Mouse (Mus musculus) megakaryocyte-erythroid progenitor cell, adult 5-6 weeks (primary cell): Measurements from ENCODE around the gene Tssk4. TPM values are rescaled to one million over a fixed set of nuclear protein-coding genes. Genes with fewer than 3 reads are reported as not detected.

Experiments used
- ATAC-seq: replicated peaks from 2 replicates; pipeline ENCODE4 v1.8.0; 2016; ENCODE audit warnings: mild to moderate bottlenecking, inconsistent platforms; ENCODE audit not compliant: severe bottlenecking, poor library complexity, low FRiP score, low TSS enrichment
- total RNA-seq, 2 experiments: library from RNA; stranded (forward) in 1 of 2; stranded (reverse) in 1 of 2; fragments of 200-1000, 215-1000 nt in 1 of 2; fragments of >200 nt in 1 of 2; fragmentation: Nextera tagmentation in 1 of 2; gene quantifications; 2 replicates each; pipeline ENCODE4 v1.2.3; 2014 to 2017

Gene Tssk4
- total RNA-seq (2014; fragmentation: Nextera tagmentation): 0.87 and 0.99 TPM in 2 replicates
- 0.69 TPM in 1 of 2 replicates, not detected in the other for total RNA-seq (2017)

DNA sequence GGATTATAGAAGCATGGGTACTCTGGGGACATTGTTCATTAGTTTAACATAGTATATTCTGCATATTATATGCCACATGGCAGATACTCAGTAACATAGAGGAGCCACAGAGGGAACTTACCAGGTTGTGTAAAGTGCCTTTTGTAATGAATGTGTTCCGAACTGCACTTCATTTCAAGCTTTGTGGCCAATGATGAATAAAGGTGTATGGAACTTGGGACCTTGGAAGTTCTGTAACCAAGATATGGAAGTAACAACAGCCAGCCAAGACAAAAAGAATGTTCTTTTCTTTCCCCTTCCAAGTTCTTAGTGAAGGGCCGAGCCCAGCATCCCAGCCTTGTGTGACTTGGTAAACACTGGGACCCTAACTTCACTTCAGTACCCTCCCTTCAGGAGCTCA lies at the start of gene Tssk4:
Gene Tssk4 (plus strand): TSS at position 301 of the 400 bp plus-strand sequence.
- ATAC-seq: no peak

DNA sequence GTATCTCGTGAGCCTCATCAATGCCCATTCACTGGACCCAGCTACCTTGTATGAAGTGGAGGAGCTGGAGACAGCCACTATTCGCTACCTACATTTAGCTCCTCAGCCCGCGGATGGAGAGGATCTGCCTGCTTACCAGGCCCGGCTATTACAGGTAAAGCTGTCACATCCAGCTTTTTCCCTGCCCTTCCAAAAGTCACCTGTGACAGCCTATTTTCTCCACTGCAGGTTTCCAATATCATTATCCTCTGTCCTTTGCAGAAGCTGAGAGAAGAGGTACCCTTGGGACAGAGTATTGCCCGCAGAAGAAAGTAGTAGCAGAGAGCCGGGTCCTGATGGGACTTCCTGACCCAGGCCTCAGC lies 46.7 kb upstream of the Tssk4 start, which contains the start of gene Irf9:
Gene Irf9 (plus strand): TSS at position 301 of the 362 bp plus-strand sequence.
- ATAC-seq: no peak

DNA sequence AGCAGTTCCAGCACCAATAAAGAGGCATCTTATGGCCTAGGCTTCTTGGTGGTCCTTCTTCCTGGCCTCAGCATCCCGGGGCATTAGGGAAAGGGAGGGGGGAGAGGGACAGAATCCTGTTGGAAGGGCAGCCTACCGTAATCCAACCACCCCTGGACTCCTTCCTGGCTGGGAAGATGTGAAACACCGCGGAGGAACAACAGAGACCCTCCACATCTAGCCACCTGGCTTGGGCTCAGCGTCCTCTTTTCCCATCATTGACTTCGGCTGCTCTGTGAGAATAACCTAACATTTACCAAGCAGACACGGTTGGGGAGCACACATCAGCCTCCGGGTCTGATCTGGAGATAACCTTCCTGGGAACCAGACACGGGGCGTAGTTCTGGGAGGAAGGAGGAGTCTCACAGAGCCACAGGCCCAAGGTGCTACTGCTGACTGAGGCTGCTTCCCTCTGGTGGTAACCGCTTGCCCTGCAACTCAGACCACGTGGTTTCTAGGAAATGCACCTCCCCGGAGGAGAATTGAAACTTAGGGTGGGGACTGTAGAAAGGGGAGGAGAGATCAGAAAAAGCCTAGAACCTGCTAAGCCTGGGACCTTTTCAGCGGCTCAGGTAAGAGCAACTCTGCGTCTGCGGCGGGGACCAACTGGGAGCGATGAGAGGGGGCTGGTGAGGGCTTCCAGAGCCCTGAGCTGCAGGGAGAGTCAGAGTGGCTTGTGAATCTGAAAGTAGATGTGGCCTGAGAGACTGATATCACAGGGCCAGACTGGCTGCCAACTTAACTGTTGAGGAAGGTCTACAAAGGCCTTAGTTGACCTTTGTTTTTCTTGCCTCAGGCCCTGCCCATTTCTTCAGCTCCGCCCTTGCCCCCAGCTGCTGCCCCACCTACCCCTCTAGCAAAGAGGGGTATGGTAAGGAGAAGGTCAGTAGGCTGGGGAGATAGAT lies 46.1 kb upstream of the Tssk4 start:
- ATAC-seq: peak; percentile 90

DNA sequence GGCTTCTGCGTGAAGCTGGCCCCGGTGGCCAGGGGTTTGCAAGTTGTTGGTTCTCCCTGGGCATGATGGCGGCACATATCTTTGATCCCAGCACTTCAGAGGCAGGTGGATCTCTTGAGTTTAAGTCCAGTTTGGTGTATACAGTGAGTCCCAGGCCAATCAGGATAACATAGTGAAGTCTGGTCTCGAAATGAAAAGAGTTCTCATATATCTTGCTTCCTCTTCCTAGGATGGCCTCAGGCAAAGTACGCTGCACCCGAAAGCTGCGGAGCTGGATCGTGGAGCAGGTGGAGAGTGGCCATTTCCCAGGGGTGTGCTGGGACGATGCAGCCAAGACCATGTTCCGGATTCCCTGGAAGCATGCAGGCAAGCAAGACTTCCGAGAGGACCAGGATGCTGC lies 45.2 kb upstream of the Tssk4 start:
- no peak for ATAC-seq

DNA sequence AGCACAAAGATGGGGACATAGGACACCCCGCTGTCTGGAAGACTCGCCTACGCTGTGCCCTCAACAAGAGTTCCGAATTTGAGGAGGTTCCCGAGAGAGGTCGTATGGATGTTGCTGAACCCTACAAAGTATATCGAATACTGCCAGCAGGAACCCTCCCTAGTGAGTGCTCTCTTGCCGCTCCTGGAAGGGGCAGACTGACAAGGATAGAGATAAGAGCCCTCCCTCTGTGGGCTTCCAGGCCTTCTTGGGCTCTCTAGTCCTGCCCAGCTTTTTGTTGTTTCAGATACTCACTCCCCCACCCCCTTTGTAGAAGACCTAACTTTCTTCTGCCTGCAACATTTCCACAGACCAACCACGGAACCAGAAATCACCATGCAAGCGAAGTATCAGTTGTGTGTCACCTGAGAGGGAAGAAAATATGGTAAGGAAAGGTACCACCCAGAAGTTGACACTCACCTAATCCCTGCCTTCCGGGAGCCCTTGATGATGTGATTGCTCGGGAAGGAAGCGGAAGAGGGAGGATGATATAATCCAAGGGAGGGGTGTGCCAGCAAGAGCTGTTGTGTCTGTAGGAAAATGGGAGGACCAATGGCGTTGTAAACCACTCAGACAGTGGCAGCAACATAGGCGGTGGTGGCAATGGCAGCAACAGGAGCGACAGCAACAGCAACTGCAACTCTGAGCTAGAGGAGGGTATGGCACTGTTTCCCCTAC lies 44.1 kb upstream of the Tssk4 start:
- ATAC-seq: peak; percentile 35; the same call in 1 of the 2 replicates

DNA sequence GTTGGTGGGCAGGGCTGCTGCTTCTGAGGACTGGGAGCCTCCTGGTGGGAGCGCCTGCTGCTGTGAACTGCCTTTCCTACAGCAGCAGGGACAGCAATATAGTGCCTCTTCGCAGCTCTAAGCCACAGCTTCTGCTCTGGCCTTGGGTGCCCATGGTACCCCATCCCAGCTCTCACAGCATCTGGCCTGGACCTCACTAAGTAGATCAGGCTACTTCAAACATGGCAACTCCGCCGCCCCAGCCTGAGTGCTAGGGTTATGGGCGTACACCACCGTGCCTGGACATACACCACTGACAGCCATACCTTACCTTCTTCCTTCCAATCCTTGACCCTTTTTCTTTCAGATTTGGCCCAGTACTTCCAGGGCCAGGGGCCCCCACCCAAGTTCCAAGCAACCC lies 41.6 kb upstream of the Tssk4 start:
- ATAC-seq: no peak

DNA sequence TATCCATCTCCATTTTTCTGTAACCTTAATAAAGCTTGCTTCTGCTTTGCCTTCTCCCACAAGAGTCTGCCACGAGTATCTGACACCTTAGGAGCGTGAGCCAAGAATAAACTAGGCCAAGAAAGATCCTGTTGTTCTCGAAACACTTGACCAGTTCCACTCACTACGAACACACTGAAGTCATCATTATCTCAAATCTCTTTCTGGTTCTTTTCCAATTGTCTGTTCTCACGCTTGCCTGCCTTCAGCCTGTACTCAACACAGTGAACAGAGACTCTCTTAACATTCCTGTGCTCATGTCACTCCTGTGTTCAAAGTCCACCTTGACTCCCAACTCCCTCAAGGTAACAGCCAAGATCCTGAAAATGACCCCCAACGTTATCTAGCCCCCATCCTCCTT lies 36.6 kb upstream of the Tssk4 start:
- no peak for ATAC-seq

DNA sequence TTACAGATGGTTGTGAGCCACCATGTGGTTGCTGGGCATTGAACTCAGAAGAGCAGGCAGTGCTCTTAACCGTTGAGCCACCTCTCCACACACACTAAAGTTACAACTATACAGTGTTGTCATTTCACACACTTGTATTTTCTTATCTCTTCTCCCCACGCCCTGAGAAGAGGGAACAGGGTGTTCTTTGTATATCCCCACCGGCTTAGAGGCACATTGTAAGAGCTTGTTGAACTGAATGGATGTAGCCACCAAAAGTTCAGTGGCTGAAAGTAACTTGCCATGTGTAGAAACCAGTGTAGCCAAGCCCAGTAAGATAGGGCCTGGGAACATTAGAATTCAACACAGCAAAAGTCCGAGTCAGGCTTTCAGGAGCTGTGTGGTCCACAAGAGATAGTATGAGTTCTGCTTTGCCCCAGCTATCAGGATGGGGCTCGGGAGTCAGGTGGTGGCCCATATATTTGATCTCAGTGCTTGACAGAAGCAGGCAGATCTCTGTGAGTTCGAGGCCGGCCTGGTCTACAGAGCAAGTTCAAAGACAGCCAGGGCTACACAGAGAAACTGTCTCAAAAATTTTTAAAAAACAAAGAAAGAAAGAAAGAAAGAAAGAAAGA lies 35.3 kb upstream of the Tssk4 start:
- peak; percentile 57 for ATAC-seq

DNA sequence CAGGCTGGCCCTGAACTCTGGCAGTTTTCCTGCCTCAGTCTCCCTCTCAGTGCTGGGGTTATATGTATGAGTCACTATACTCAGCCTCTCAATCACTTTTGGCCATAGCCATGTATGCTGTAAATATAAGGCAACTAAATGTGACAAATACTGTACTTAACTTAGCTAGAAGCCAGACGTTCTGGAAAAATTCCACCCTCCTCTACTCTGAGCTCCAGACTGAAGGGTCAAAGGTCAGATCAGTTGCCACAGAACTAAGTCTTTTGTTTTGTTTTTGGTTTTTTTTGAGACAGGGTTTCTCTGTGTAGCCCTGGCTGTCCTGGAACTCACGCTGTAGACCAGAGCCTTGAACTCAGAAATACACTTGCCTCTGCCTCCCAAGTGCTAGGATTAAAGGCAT lies 34.1 kb upstream of the Tssk4 start:
- ATAC-seq: no peak

DNA sequence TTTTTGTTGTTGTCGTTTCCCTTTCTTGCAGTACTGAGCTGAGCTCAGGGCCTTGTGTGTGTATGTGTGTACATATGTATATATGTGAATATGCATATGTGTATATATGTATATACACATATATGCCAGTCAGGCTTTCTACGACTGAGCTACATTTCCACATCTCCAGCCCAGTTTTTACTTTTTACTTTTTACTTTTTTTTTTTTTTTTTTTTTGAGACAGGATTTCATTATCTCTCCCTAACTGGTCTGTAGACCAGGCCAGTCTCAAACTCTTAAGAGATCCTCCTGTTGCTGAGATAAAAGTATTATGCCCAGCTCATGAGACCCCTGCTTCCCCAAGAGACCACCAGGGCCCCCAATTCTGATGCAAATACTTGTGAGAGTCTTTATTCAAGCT lies 33.1 kb upstream of the Tssk4 start:
- ATAC-seq: no peak

DNA sequence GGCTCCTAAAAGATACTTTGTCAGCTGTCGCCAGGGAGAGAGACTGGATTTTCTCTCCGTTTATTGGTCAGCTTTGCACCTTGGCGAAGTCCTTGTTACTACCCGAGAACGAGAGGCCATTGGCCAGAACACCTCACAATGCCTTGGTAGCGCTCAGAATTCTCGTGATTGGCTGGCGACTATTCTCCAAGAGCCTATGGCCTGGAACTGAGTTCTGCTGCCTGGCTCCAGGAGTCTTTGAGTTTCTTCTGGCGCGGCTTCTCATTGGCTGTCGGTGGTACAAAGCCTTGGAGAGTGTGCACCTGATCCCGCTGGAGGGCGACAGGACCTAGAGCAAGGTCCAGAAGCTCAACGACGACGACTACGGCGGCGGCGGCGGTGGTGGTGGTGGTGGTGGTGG lies 32.2 kb upstream of the Tssk4 start, which contains the start of gene Rec8:
Gene Rec8 (plus strand): TSS at position 216 of the 400 bp plus-strand sequence.
- ATAC-seq: peak; percentile 79

DNA sequence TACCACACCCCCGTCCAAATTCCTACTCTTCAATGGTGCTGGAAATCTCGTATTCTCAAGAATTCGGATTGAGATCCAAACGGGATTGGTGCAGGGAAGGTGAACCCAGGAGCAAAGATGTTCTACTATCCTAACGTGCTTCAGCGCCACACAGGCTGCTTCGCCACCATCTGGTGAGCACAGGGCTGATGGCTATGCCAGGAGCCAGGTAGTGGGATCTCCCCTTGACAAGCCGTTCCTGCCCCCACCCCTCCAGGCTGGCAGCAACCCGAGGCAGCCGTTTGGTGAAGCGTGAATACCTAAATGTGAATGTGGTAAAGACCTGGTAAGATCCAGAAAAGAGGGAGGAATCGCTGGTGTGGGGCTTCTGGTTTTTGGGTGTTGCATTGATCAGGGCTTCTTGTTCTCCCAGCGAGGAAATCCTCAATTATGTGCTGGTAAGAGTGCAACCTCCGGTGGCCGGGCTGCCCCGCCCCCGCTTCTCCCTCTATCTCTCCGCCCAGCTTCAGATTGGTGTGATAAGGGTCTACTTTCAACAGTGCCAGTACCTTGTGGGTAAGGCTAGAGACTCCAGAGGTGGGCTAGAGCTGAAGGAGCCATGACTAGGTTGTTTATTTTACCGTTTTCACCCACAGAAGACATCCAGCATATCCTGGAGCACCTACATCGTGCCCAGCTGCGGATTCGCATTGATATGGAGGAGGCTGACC lies 31.3 kb upstream of the Tssk4 start:
- ATAC-seq: peak; percentile 59

DNA sequence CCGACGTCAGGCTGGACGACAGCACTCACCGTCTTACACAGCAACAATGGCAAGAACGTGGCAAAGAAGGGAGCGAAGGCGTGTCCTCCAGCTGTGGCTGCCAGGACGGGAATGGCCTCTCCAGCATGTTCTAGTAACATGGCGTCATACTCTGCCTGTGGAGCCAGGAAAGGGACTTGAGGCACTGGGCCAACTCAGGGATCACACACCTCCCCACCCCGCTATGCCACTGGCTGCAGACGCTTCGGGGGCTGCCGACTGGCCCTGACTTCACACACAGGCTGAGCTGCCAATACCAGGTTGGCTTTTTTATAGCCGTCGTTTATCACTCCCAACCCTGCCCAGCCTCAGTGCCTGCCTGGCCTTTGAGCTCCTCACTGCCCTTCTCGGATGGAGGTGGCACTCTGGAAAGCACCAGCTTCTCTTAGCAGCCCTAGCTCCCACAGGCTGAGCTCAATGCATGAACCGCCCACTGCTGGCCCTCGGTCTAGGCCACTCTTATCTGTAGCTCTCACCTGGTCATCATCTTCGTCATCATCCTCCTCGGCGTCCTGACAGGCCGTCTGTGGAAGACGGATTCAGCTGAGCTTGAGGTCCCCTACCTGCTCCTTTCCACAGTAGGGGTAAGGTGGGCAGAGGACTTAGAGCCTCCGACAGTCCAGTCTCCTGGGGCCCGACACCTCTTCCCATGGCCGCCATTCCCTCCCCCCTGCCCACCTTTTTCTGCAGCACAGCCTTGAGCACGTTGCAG lies 21.7 kb upstream of the Tssk4 start:
- no peak for ATAC-seq

DNA sequence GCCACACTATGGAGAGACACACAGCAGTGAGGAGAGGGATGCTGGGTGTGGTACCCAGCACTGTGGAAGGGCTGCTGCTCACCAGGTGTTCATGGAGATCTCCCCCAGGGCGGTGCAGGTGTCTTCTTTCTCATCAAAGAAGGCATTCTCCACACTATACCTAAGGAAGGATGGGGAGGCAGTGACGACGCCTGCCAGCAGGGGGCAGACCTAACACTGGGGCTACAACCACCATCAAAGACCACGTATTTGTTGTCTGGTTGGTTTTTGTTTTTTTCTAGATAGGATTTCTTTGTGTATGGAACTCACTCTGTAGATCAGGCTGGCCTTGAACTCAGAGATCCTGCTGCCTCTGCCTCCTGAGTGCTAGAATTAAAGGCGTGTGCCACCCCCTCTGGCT lies 20.7 kb upstream of the Tssk4 start:
- ATAC-seq: peak; percentile 68

DNA sequence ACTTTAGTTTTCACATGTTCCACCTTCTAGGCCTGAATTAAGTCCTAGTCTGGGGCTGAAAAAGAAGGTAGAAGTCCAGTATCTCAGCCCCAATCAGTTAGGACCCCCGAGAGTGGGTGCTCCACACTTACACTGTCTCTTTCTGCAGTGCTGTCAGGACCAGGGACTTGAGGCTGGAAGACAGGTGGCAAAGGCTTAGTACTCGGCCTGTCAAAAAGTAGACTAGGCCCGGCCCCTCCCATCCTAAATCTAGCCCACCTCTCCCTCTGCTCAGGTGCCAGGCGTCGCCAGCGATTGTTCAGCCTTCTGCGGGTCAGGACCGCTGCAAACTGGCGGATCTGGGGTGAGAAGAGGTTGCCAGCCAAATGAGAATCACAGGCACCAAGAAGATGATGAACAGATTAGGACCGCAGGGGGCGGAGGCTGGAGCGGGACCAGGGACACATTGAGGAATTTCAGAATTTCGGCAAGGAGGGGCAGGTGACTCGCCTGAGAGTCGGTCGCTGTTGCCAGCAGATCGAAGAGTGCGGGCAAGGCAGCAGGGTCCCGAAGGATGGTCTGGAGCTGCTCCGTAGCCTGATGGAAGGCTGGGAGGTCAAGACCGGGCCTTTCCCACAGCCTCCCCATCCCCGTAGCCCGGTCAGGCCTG lies 15.0 kb upstream of the Tssk4 start:
- peak; percentile 43 for ATAC-seq

DNA sequence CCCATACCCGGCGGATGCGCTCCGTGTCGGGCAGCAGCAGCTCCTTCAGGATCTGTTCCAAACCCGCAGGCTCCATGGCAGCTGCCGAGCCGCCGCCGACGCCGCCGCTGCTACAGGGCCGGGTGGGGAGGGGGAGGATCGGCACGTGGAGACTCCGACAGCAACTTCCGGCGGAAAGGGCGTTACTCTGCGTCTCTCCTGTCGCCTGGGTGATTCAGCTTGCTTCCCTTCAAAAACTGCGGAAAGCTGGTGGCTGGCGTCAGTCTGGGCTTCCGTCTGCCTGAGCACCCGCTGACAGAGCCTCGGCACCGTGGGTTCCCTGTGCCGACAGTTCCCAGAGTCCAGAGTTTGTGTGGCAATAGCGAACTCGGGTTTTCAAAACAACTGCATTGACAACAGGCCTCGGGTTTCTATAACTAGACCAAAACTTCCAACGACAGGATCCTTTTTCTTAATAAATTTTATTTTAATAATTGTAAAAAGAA lies 14.4 kb upstream of the Tssk4 start, which contains the start of gene Ipo4:
Gene Ipo4 (minus strand): TSS at position 435 of the 485 bp plus-strand sequence.
- ATAC-seq: peak; percentile 94

DNA sequence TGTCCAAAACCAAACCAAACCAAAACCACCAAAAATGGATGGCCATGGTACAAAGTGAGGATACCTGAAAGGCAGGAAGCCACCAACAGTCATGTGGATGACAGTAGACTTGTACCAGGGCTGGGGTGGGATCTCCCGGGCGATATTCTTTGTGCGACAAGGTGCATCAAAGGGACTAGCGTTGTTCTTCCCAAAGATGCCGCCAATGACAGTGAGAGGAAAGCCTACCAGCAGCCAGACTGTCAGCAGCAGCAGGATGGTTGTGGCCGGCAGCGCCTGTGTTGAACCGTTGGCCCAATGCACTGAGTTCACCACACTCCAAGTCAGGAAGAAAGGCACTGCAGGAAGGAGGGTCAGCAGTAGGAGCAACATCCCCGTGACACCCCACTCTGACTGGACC lies 12.2 kb upstream of the Tssk4 start, which contains the start of gene Gm49378:
Gene Gm49378 (minus strand): TSS at position 101 of the 400 bp plus-strand sequence.
- ATAC-seq: no peak

DNA sequence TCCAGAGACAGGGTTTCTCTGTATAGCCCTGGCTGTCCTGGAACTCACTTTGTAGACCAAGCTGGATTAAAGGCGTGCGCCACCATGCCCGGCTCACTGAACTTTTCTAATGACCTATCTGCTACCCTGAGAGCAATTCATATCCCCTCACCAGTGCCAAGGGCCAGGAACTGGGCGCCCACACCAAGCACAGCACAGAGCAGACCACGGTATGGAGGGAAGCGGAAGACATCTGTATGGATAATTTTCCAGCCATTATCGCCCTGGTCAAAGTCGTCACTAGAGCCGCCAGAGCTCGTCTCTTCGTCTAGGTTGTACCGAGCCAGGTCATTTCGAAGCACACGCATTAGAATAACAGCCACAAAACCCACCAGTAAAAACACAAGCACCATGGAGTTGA lies 9.2 kb upstream of the Tssk4 start:
- no peak for ATAC-seq
